Mouse (Mus musculus) WW6 (cell line): ENCODE results near the gene Taok3.

Experiments
- DNase-seq: peaks from one replicate; pipeline ENCODE4 v3.0.0-alpha.2; 2013; ENCODE audit warnings: low read depth, low spot score

The Taok3 gene

DNA sequence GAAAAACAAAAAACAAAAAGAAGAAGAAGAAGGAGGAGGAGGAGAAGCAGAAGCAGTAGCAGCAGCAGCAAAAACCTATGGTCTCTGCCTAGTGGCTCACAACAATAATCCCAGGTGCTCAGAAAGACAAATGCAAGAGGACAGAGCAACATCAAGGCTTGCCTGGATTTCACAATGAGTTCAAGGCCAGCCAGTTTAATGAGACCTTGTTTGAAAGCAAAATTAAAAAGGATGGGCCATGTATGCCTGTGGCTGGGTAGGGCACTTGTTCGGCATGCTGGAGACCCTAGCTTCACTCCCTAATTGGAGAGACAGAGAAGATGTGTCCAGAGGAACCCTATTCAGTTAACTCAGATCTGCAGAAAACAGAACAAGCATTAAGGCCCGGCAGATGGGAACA is 2.7 kb upstream of the Taok3 start:
- no peak for DNase-seq

DNA sequence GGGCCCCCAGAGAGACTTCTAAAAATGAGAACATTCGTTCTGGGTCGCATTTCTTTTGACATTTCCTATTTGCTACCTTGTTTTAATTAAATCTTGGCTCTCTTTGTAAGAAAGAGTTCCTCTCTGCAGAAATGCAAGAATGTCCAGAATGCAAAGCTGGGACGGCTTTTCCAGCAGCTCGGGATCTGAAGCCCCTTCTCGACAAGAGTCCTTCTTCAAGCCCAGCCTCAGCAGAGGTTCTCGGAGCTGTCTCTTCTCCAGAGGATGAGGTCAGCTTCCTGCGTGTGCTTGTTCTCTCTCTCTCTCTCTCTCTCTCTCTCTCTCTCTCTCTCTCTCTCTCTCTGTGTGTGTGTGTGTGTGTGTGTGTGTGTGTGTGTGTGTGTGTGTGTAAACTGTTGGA is 2.2 kb upstream of the Taok3 start:
- DNase-seq = no peak

DNA sequence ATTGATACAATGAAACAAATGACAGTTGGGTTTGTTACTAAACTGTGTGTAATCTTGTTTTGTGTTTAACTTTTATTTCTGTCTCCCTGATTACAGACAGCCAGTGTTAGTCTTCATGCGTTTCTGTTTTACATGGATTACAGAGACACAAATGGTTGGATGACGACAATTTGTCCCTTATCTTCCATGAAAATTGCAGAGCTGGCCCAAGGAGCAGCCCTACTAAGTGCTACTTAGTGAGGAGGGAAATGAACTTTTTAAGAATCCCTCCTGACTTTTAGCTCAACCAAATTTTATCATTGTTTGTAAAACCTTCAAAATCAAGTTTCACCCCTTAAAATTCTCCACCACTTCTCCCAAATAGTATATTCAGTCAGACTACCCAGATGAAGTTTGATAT is 1.7 kb upstream of the Taok3 start:
- DNase-seq = no peak

DNA sequence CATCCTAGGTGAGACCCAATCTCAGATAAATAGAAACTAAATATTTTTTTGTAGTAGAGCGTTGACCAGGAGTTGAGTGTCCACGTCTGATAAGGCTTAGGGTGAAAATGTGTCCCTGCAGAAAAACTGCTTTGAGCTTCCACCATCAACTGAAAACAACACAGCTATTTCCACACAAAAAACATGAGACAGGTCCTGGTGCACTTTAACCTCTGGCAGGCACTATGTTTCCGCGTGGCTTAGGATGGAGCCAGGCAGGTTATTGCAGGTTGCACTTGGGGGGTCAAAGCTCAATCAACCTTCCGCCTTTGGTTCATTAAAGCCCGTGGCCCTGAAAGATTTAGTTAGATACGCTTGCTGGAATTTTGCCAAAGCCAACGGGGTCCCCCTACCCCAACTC is 1.1 kb upstream of the Taok3 start:
- no peak for DNase-seq

DNA sequence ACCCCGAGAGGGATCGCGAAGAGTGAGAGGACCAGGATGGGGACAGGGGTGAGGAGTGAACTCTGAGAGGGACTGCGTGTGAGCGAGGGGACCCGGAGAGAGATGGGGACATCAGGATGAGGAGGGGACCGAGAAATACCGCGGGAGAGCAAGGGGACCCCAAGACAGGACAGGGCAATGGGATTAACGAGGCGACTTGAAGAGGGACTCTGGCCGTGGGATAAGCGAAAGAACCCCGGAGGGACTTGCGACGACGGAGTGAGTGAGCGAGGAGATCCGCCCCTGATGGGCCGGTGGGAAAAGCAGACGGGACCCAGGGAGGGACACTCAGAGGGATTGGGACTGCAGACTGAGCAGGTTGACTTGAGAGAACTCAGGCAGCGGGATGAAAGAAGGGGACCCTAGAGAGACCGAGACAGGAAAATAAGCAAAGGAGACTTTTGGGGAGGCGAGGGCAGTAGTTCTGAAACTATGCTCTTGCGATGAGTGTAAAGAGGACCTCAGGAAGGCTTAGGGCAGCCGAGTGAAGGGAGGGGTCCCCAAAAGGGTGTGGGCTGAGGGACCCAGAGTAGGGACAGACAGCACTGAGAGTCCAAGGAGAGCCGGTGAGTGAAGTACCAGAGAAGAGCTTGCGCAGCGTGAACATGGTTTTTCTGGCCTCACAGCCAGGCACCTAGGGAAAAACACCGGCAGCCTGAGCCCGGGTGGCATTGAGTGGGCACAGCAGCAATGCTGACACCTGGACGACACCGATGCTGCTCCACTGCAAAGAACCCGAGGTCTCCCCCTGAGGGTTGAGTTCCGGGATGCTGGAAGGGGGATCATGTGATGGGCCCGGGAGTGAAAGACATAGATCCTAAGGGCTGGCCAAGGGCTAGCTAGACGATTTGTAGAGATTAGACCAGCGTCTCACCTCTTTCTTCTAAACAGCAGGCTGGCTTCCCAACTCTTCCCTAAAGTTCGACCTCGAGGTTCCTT is 849 bp downstream of the Taok3 start:
- no peak for DNase-seq

DNA sequence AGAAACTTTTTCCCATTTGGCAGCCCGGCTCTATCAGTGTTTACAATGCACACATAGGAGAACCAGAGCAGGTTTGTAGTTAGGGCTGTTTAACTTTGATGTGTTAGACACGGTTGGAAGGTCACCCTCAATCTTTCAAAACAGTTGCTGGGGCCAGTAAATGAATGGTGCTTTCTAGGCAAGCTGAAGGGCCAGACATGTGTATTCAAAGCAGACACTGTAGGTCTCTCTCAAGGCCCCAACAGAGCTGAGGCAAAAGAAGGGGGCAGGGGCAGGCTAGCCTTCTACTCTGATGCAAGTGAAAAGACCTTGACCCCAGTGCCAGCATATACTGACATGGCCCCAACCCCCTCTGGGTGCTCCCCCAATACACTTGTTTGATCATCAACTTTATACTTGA is 1.7 kb downstream of the Taok3 start:
- no peak for DNase-seq

DNA sequence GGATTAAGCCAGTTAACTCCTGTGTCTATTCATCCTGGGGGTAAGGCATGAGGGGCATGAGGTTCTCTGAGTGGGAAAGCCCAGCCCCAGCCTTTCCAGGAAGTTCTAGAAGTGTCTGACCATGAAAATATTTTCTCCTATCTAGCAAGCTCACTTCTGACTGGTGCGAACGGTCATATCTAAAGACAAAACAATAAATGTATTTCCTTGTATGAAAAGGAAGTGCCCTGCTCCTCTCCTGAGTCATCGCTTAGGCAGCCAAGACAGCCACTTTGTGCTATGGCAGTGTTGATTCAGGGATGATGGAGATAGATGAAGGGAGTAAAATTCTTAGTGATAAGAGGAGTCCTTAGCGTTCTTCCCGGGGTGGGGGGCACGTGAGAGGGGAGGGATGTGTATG is 3.2 kb downstream of the Taok3 start:
- DNase-seq = no peak

DNA sequence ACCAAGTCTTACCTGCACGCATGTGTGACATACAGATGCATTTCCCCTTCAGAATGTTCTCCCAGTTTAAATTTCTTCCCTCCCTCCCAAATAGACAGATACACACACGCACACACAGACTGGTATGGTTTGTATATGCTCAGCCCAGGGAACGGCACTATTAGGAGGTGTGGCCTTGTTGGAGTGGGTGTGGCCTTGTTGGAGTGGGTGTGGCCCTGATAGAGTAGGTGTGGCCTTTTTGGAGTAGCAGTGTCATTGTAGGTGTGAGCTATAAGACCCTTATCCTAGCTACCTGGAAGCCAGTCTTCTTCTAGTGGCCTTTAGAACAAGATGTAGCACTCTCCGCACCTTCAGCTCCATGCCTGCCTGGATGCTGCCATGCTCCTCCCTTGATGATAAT is 3.9 kb downstream of the Taok3 start:
- no peak for DNase-seq

DNA sequence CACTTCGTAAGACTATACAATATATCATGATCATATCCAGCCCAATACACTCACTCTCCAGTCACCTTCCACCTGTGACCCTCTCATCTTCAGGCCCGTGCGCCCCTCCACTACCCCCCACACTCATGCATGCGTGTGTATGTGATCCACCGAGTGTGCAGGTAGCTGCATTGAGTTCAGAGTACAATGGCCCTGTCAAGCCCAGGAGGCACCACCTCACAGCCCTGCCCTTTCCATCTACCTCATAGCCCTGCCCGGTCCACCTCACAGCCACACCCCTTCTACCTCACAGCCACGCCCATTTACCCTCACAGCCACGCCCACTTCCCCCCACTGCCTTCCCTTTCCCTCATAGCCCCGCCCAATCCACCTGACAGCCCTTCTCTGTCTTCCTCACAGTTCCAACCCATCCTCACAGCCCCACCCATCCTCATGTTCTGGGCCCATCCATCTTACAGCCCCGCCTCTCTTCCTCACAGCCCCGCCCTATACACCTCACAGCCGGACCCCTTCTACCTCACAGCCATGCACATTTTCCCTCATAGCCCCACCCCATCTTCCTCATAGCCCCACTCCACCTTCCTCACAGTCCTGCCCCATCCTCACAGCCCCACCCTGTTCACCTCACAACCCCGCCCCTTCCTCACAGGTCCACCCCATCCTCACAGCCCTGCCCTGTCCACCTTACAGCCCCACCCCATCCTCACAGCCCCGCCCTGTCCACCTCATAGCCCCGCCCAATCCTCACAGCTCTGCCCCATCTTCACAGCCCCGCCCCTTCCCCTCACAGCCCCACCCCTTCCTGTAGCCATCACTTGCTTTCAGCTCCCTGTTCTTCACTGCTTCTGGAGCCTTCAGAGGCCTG is 5.8 kb downstream of the Taok3 start:
- DNase-seq = no peak

DNA sequence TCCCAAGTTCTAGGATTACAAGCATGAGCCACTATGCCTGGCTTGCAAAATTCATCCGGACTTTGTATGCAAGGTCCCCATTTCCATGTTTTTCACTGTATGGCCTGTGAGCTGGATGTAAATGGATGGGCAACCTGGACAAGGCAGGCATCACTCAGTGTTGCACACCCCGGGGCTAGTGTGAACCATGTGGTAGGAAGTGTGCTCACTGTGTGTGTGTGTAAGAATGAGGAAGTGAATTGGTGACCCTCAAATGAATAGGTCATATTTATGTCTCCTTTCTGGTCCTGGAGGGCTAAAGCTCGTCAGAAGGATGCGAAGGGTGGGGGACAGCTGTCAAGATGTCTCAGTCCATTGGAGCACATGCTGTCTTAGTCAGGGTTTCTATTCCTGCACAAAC is 7.1 kb downstream of the Taok3 start:
- DNase-seq = no peak

DNA sequence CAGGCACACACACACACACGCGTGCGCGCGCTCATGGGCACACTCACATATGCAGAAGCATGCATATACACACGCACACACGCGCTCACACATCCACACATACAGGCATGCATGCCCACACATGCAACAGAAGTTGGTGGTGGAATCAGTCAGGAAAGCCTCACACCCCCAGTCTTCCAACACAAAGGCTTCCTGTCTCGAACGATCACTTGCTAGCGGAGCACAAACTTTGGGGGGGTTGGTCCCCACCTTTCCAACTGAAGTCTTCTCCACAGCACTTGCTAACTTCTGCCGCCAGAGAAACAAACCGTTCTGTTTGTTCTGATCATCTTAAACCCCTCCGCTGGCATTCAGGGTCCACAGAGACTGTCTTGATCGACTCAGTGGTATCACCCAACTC is 10.8 kb downstream of the Taok3 start:
- no peak for DNase-seq

DNA sequence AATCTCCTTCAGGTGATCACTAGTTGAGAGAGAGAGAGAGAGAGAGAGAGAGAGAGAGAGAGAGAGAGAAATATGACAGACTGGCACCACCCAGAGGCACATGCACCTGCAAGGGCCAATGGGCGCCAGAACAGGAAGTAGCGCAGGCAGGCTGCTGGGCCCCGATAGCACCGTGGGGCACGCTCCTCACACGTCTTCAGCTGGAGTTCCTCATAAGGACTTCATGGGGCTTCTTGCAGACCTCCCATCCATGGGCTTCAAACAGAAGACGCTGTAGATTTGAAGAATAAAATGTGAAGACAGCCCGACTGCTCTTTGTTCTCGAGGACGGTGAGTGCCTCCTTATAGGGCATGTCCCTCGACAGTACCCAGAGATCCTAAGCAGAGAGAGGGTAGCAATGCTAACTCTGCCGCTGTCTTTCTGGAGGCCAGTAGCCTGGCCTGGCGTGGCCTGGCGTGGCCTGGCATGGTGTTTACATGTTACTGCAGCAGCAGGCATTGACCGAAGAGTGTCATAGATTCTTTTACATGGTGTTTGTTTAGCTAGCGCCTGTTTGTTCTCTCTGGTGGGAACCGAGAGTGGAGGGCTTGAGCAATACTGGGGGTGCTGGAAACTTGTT is 13.6 kb downstream of the Taok3 start:
- DNase-seq = no peak

DNA sequence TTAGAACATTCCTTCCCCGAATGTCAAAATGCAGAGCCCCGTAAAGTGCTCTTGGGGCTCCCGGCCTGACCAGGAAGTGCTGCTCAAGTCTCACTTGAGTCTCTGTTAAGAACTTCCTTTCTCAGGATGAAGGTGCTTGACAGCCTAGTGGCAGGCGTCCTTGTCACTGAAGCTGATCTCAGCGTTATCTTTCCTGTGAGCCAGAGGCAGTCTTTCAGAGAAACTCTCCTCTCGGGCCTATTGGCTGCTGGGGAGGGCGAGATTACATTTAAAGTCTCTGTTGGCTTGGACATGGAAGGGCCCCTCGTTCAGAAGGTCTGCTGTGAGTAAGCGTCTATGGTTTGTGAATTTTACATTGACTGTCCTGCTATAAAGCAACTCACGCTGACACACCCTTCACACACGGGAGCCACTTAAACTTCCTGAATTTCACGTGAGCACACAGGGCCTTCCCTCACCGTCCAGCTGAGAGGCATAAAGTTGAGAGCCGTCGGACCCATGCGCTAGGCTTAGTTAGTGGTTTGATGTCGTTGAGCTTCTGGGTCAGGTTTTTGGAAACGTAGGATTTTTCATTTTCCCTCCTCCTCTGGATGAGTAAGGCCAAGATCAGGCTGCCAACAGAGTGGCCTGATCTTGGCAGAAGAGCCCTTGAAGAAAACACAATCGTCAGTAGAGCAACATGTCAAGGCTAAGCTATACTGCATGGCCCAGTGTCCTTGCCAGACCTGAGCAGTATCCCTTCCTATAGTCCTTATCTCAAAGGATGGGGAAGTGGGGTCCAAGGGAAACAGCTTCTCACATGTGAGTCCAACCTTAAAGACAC is 14.3 kb downstream of the Taok3 start:
- no peak for DNase-seq

DNA sequence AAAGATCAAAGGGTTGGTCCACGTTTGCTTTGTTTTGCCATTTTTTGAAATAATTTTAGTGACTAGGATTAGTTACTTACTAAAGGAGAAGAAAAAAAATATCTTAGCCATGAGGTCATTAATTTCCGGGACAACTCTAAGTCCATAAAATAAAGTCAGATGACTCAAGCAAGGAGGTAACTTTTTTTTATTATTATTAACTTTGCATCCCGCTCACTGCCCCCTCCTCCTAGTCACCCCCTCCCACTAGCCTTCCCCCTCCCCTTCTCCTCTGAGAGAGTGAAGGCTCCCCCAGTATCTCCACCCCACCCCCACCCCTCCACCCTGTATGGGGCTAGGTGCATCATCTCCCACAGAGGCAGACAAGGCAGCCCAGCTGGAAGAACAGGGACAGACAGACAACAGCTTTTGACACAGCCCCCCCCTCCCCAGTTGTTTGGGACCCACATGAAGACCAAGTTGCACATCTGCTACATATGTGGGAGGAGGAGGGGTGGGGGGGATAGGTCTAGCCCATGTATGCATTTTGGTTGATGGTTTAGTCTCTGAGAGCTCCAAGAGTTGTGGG is 15.0 kb downstream of the Taok3 start:
- DNase-seq = no peak

DNA sequence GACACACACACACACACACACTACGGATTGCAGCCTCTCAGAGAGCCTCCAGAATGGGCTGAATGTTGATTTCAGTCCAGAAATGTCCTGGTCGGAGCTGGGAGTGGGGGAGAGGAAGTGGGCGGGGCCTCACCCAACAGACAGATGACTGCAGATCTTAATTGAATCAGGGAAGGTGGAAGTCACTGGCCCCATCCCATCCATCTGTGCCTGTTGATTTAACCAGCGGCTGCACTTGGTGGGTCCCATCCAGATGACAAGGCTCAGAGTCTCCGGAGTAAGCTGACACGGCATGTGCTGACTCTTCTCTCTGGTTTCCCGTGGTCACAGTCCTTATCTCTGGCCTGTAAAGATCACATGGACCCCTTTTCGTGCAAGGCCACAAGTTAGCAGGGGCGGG is 15.9 kb downstream of the Taok3 start:
- DNase-seq = no peak

DNA sequence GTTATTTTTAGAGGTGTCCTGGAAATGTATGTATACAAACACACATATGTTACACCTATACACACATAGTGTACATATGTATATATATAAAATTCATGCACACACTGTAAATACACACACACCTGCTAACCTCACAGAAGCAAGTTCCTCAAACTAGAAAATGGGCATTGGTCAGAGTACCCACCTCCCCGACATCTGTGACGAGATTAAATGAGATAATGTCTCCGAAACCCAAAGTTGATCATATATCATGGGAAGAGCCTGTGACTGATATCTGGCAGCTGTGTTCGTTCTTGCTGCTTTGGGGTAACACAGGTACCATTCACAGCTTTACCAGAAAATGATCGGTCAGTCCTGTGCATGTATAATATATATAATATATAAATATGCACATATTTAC is 16.6 kb downstream of the Taok3 start:
- no peak for DNase-seq

DNA sequence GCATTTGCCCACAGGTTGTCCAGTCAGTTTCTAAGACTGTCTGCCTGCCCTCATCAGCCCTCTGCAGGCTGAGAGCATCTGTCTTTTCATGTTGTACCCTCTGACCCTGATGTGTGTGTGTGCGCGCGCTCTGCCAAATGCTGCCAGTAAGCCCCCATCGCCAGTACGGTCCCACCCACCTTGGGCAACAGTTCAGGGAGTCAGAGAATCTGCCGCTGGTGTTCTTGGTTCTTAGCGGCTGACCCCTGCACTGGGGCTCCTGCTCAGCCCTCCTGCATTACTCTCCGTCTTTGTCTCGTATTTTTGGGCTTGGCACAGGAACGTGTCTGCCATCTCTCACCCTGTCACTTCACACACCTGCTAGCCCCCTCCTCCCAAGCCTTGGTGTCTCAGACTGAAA is 17.1 kb downstream of the Taok3 start:
- DNase-seq = no peak

DNA sequence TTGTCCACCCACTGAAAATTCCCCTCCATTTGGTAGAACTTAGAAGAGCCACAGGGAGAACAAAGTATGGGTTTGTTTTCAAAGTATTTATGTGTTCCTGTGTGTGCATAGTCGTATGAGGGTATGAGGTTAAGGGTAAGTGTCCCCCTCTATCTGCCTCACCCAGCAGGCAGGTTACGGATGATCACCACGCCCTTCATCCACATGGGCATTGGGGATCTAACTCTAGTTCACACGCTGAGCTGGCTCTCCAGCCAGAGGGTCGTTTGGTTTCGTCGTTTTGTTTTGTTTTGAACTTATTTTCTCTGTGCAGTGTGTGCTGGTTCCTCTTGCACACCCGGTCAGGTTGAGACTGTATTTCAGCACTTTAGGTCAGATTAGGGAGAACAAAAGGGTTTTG is 17.7 kb downstream of the Taok3 start:
- no peak for DNase-seq

DNA sequence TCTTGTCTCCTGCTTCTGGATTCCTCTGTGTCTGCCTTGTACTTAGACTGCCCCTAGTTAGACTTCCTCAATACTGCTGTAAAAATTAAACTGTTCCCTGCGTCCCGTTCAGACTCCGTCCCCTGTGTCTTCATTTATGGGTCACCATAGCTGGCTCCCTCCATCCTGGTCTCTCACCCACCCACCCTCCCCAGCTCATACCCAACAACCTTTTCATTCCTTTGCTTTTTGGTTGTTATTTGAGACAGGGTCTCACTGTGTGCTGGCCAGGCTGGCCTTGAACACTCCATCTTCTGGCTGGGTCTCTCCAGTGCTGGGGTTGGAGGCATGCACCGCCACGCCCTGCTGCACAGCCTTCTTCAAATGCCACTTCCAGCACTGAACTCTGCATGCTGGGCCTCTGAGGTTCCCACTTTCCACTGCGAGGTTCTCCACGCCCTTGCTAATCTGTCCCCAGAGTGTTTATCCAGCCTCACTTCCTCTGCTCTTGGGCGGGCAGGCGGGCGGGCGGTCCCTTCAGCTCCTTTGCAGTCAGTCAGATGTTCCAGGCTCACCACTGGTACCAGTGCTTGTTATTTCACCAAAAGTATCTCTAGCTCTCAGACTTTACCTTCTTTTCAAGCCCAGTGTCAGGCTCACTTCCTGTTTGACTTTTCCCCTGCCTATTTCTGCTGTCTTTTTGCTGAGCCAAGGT is 18.5 kb downstream of the Taok3 start:
- DNase-seq = no peak

DNA sequence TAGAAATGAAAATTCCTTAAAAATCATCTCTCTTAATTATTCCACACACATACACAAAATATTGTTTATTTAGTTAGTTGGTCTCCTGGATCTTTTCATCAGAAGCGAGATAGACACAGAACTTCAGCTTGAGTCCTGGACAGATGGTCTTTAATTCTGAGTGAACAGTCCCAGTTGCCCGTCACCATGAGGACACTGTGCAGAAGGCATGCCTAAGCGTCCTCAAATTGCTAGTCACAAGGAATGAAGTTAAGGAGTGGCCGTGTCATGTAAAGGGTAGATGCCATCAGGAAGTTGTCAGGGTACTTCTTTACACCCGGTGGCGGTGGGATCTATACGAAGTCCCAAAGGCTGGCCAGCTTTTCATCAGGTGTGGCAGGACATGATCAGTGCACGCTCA is 19.9 kb downstream of the Taok3 start:
- DNase-seq = no peak

DNA sequence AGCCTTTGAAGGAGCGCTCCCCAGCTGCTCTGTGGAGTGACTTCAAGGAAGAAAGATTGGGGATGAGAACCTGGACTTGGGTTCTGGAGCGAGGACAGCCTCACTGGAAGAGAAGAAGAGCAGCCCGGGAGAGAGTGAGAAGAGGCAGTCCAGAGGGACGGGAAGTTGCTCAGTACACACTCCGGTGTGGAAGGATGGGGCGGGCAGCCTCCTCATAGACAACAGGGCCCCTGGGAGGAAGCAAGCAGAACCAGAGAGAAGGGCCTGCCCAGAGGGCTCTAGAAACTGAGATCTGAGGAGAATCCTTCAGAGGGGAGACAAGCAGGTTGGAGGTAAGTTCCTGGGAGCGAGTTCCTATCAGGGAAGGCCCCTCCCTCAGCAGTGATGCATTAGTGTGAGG is 20.4 kb downstream of the Taok3 start:
- no peak for DNase-seq
